Mouse (Mus musculus) neural tube, embryonic 14.5 days (tissue): ENCODE data around the gene Mpg. TPM values are rescaled to one million over a fixed set of nuclear protein-coding genes. Genes with fewer than 3 reads are reported as not detected.
"Not testable (repeated sequence)": the region's sequence is repeated elsewhere in the genome, so short reads cannot be mapped to it uniquely, and the experiment has no call there.

Experiments used
- ATAC-seq: fragments of 200-750 bp; cut with Nextera tagmentation; 2 replicates; pipeline ENCODE4 v1.8.0; 2017; ENCODE audit warnings: low read depth, mild to moderate bottlenecking, moderate TSS enrichment, moderate library complexity
- H3K27ac ChIP-seq: fragments of 300-500 bp; sonication (generic); 2 replicates; pipeline ENCODE4 v1.5.1; 2014; ENCODE audit warnings: low read depth, mild to moderate bottlenecking, control low read depth, low read length, moderate library complexity, mixed read lengths
- H3K27me3 ChIP-seq: fragments of 300-500 bp; sonication (generic); 2 replicates; pipeline ENCODE4 v1.6.1; 2014; ENCODE audit warnings: low read length; ENCODE audit not compliant: control insufficient read depth, insufficient read depth
- H3K36me3 ChIP-seq: fragments of 300-500 bp; sonication (generic); 2 replicates; pipeline ENCODE4 v1.6.1; 2014; ENCODE audit warnings: low read length, mixed read lengths; ENCODE audit not compliant: control insufficient read depth, insufficient read depth
- H3K4me1 ChIP-seq: fragments of 300-500 bp; sonication (generic); 2 replicates; pipeline ENCODE4 v1.6.1; 2014; ENCODE audit warnings: low read length; ENCODE audit not compliant: control insufficient read depth, insufficient read depth
- H3K4me2 ChIP-seq: fragments of 300-500 bp; sonication (generic); 2 replicates; pipeline ENCODE4 v1.6.1; 2014; ENCODE audit warnings: mild to moderate bottlenecking, low read depth, low read length, control low read depth
- H3K4me3 ChIP-seq: fragments of 300-500 bp; sonication (generic); 2 replicates; pipeline ENCODE4 v1.5.1; 2014; ENCODE audit warnings: low read depth, low read length, control low read depth, mixed read lengths
- H3K9ac ChIP-seq: fragments of 300-500 bp; sonication (generic); replicated peaks from 2 replicates; pipeline ENCODE4 v1.6.1; 2014; ENCODE audit warnings: low read depth, mild to moderate bottlenecking, control low read depth, low read length, mixed read lengths
- H3K9me3 ChIP-seq: fragments of 300-500 bp; sonication (generic); 2 replicates; pipeline ENCODE4 v1.6.1; 2016; ENCODE audit warnings: low read length; ENCODE audit not compliant: control insufficient read depth
- WGBS: fragments of 180-500 bp; shearing (Covaris S2); extraction: QIAGEN DNeasy Blood & Tissue Kit; methylation state at CpG from one replicate; pipeline ENCODE4 v1.1.7; 2014; 5-methylcytosine and 5-hydroxymethylcytosine counted together
- polyA plus RNA-seq: library from polyadenylated mRNA; unstranded; fragments of >200 nt; fragmentation: Nextera tagmentation; extraction: Ambion mirVana; gene quantifications from 2 replicates; pipeline ENCODE4 v1.2.1, GENCODE M21; 2014

The Mpg gene
- polyA plus RNA-seq, 1 experiment from 2014 or later: 43.0 TPM

GRCm38 (mm10) chr11:32199230-32199629 is 27.1 kb upstream of the Mpg start:
- no peak for ATAC-seq
- 46% methylated on average over 6 of the region's 6 CpGs for WGBS
- no peak overlapping the region for H3K27ac ChIP-seq
- H3K9me3 ChIP-seq: no peaks in the 10 kb centered on the region
- H3K4me1 ChIP-seq: no peaks in the 10 kb centered on the region
- no peaks in the 10 kb centered on the region for H3K36me3 ChIP-seq
- H3K4me3 ChIP-seq: no peak overlapping the region
- no peaks in the 10 kb centered on the region for H3K27me3 ChIP-seq
- H3K4me2 ChIP-seq: no peak overlapping the region
- no peak overlapping the region for H3K9ac ChIP-seq

GRCm38 (mm10) chr11:32200075-32200601 is 26.2 kb upstream of the Mpg start, which contains the start of gene Il9r:
Il9r (minus strand) TSS chr11:32200279.
- Histone ChIP-seq H3K4me2 (no peak within 1 kb of the TSS), H3K36me3 (no peaks in the 10 kb centered on the region), H3K4me3 (no peak within 1 kb of the TSS), H3K9me3 (no peaks in the 10 kb centered on the region), H3K9ac (no peak within 1 kb of the TSS), H3K4me1 (no peaks in the 10 kb centered on the region), H3K27me3 (no peaks in the 10 kb centered on the region), H3K27ac (no peak within 1 kb of the TSS)
- ATAC-seq: no peak
- WGBS: 79% methylated on average over 10 of the region's 10 CpGs

GRCm38 (mm10) chr11:32200992-32201391 is 25.3 kb upstream of the Mpg start:
- H3K4me2 ChIP-seq, H3K27ac ChIP-seq, ATAC-seq, H3K9ac ChIP-seq, H3K27me3 ChIP-seq, H3K4me3 ChIP-seq, H3K9me3 ChIP-seq, H3K4me1 ChIP-seq, H3K36me3 ChIP-seq: not testable (repeated sequence)
- 62% methylated on average over 1 of the region's 1 CpGs for WGBS

GRCm38 (mm10) chr11:32201922-32202685 is 24.2 kb upstream of the Mpg start:
- no peak for ATAC-seq
- Histone ChIP-seq H3K4me3 (no peak overlapping the region), H3K36me3 (no peaks in the 10 kb centered on the region), H3K9me3 (no peaks in the 10 kb centered on the region), H3K27me3 (no peaks in the 10 kb centered on the region), H3K9ac (no peak overlapping the region), H3K4me1 (peaks cover 6% of the 10 kb centered on the region; the same call in 1 of the 2 replicates), H3K4me2 (no peak overlapping the region), H3K27ac (no peak overlapping the region)
- 81% methylated on average over 11 of the region's 11 CpGs for WGBS

- under 1% methylated on average over 49 of the region's 52 CpGs for whole genome bisulfite sequencing
- peak within 1 kb of the TSS; percentile 40; the same call in 1 of the 2 replicates for H3K27ac ChIP-seq
- peak; percentile 100 for ATAC-seq
- no peaks in the 10 kb centered on the region for H3K27me3 ChIP-seq
- peaks cover 7% of the 10 kb centered on the region; the same call in 1 of the 2 replicates for H3K36me3 ChIP-seq
- H3K4me2 ChIP-seq: peak within 1 kb of the TSS; percentile 79
- H3K9ac ChIP-seq: peak within 1 kb of the TSS; percentile 61
- peaks cover 6% of the 10 kb centered on the region; the same call in 1 of the 2 replicates for H3K4me1 ChIP-seq
- no peaks in the 10 kb centered on the region for H3K9me3 ChIP-seq
- H3K4me3 ChIP-seq: peak within 1 kb of the TSS; percentile 65
Measured at GRCm38 (mm10) chr11:32205058-32205873, 21.0 kb upstream of the Mpg start, which contains the start of gene Snrnp25. Snrnp25 (plus strand) TSS chr11:32205415.

GRCm38 (mm10) chr11:32210623-32211022 is 15.7 kb upstream of the Mpg start:
- 92% methylated on average over 9 of the region's 9 CpGs for WGBS
- no peaks in the 10 kb centered on the region for H3K27me3 ChIP-seq
- H3K36me3 ChIP-seq: peaks cover 9% of the 10 kb centered on the region; the same call in 1 of the 2 replicates
- no peak overlapping the region for H3K4me2 ChIP-seq
- no peak overlapping the region for H3K9ac ChIP-seq
- no peak for ATAC-seq
- no peak overlapping the region for H3K27ac ChIP-seq
- H3K4me3 ChIP-seq: no peak overlapping the region
- peaks cover 5% of the 10 kb centered on the region; the same call in 1 of the 2 replicates for H3K4me1 ChIP-seq
- no peaks in the 10 kb centered on the region for H3K9me3 ChIP-seq

GRCm38 (mm10) chr11:32215372-32216162 is 10.7 kb upstream of the Mpg start:
- Histone ChIP-seq H3K27me3 (no peaks in the 10 kb centered on the region), H3K4me3 (no peak overlapping the region), H3K9ac (no peak overlapping the region), H3K4me1 (no peaks in the 10 kb centered on the region), H3K27ac (no peak overlapping the region), H3K4me2 (no peak overlapping the region), H3K36me3 (no peaks in the 10 kb centered on the region), H3K9me3 (no peaks in the 10 kb centered on the region)
- WGBS: 93% methylated on average over 18 of the region's 18 CpGs
- no peak for ATAC-seq

GRCm38 (mm10) chr11:32216851-32217250 is 9.5 kb upstream of the Mpg start:
- Histone ChIP-seq H3K4me3 (no peak overlapping the region), H3K27me3 (peaks cover 7% of the 10 kb centered on the region), H3K9me3 (no peaks in the 10 kb centered on the region), H3K4me2 (no peak overlapping the region), H3K36me3 (no peaks in the 10 kb centered on the region), H3K9ac (no peak overlapping the region), H3K4me1 (no peaks in the 10 kb centered on the region), H3K27ac (no peak overlapping the region)
- ATAC-seq: peak; percentile 64; the same call in 1 of the 2 replicates
- 22% methylated on average over 8 of the region's 8 CpGs for WGBS
